Mouse (Mus musculus) neural tube, embryonic 14.5 days (tissue): ENCODE data around the gene Itgb3. TPM values are rescaled to one million over a fixed set of nuclear protein-coding genes. Genes with fewer than 3 reads are reported as not detected.

Source experiments
- ATAC-seq: fragments of 200-750 bp; cut with Nextera tagmentation; 2 replicates; pipeline ENCODE4 v1.8.0; 2017; ENCODE audit warnings: low read depth, mild to moderate bottlenecking, moderate TSS enrichment, moderate library complexity
- H3K27ac ChIP-seq: fragments of 300-500 bp; sonication (generic); 2 replicates; pipeline ENCODE4 v1.5.1; 2014; ENCODE audit warnings: low read depth, mild to moderate bottlenecking, control low read depth, low read length, moderate library complexity, mixed read lengths
- H3K27me3 ChIP-seq: fragments of 300-500 bp; sonication (generic); 2 replicates; pipeline ENCODE4 v1.6.1; 2014; ENCODE audit warnings: low read length; ENCODE audit not compliant: control insufficient read depth, insufficient read depth
- H3K36me3 ChIP-seq: fragments of 300-500 bp; sonication (generic); 2 replicates; pipeline ENCODE4 v1.6.1; 2014; ENCODE audit warnings: low read length, mixed read lengths; ENCODE audit not compliant: control insufficient read depth, insufficient read depth
- H3K4me1 ChIP-seq: fragments of 300-500 bp; sonication (generic); 2 replicates; pipeline ENCODE4 v1.6.1; 2014; ENCODE audit warnings: low read length; ENCODE audit not compliant: control insufficient read depth, insufficient read depth
- H3K4me2 ChIP-seq: fragments of 300-500 bp; sonication (generic); 2 replicates; pipeline ENCODE4 v1.6.1; 2014; ENCODE audit warnings: mild to moderate bottlenecking, low read depth, low read length, control low read depth
- H3K4me3 ChIP-seq: fragments of 300-500 bp; sonication (generic); 2 replicates; pipeline ENCODE4 v1.5.1; 2014; ENCODE audit warnings: low read depth, low read length, control low read depth, mixed read lengths
- H3K9ac ChIP-seq: fragments of 300-500 bp; sonication (generic); replicated peaks from 2 replicates; pipeline ENCODE4 v1.6.1; 2014; ENCODE audit warnings: low read depth, mild to moderate bottlenecking, control low read depth, low read length, mixed read lengths
- H3K9me3 ChIP-seq: fragments of 300-500 bp; sonication (generic); 2 replicates; pipeline ENCODE4 v1.6.1; 2016; ENCODE audit warnings: low read length; ENCODE audit not compliant: control insufficient read depth
- WGBS: fragments of 180-500 bp; shearing (Covaris S2); extraction: QIAGEN DNeasy Blood & Tissue Kit; methylation state at CpG from one replicate; pipeline ENCODE4 v1.1.7; 2014; 5-methylcytosine and 5-hydroxymethylcytosine counted together
- polyA plus RNA-seq: library from polyadenylated mRNA; unstranded; fragments of >200 nt; fragmentation: Nextera tagmentation; extraction: Ambion mirVana; gene quantifications from 2 replicates; pipeline ENCODE4 v1.2.1, GENCODE M21; 2014

Gene Itgb3
- polyA plus RNA-seq, 1 experiment from 2014 or later = 0.40 TPM

GRCm38 (mm10) chr11:104590148-104590547 lies 17.7 kb upstream of the Itgb3 start:
- Histone ChIP-seq H3K4me2 (no peak overlapping the region), H3K4me3 (no peak overlapping the region), H3K4me1 (no peaks in the 10 kb centered on the region), H3K27ac (no peak overlapping the region), H3K27me3 (no peaks in the 10 kb centered on the region), H3K36me3 (no peaks in the 10 kb centered on the region), H3K9ac (no peak overlapping the region), H3K9me3 (no peaks in the 10 kb centered on the region)
- 4% methylated on average over 8 of the region's 8 CpGs for WGBS
- ATAC-seq = peak; percentile 86

GRCm38 (mm10) chr11:104592066-104592835 lies 15.5 kb upstream of the Itgb3 start:
- Histone ChIP-seq H3K4me3 (no peak overlapping the region), H3K4me1 (no peaks in the 10 kb centered on the region), H3K27ac (no peak overlapping the region), H3K36me3 (no peaks in the 10 kb centered on the region), H3K27me3 (no peaks in the 10 kb centered on the region), H3K9me3 (no peaks in the 10 kb centered on the region), H3K4me2 (no peak overlapping the region), H3K9ac (no peak overlapping the region)
- 79% methylated on average over 13 of the region's 13 CpGs for WGBS
- no peak for ATAC-seq

GRCm38 (mm10) chr11:104596365-104596764 lies 11.4 kb upstream of the Itgb3 start:
- Histone ChIP-seq H3K9ac (no peak overlapping the region), H3K27me3 (no peaks in the 10 kb centered on the region), H3K4me3 (no peak overlapping the region), H3K4me2 (no peak overlapping the region), H3K4me1 (no peaks in the 10 kb centered on the region), H3K27ac (no peak overlapping the region), H3K9me3 (no peaks in the 10 kb centered on the region), H3K36me3 (no peaks in the 10 kb centered on the region)
- 86% methylated on average over 10 of the region's 10 CpGs for WGBS
- ATAC-seq = no peak

GRCm38 (mm10) chr11:104599265-104599945 lies 8.4 kb upstream of the Itgb3 start:
- no peaks in the 10 kb centered on the region for H3K36me3 ChIP-seq
- H3K4me2 ChIP-seq = no peak overlapping the region
- no peak for ATAC-seq
- H3K9ac ChIP-seq = no peak overlapping the region
- H3K27ac ChIP-seq = no peak overlapping the region
- no peaks in the 10 kb centered on the region for H3K9me3 ChIP-seq
- 89% methylated on average over 13 of the region's 13 CpGs for WGBS
- no peaks in the 10 kb centered on the region for H3K4me1 ChIP-seq
- no peak overlapping the region for H3K4me3 ChIP-seq
- no peaks in the 10 kb centered on the region for H3K27me3 ChIP-seq

- Histone ChIP-seq H3K4me1 (no peaks in the 10 kb centered on the region), H3K4me2 (no peak overlapping the region), H3K36me3 (no peaks in the 10 kb centered on the region), H3K27me3 (no peaks in the 10 kb centered on the region), H3K9ac (no peak overlapping the region), H3K4me3 (no peak overlapping the region), H3K9me3 (no peaks in the 10 kb centered on the region), H3K27ac (no peak overlapping the region)
- 41% methylated on average over 4 of the region's 4 CpGs for WGBS
- ATAC-seq = no peak
Observed at GRCm38 (mm10) chr11:104600675-104601074, 7.1 kb upstream of the Itgb3 start.

GRCm38 (mm10) chr11:104604192-104604591 lies 3.6 kb upstream of the Itgb3 start:
- 45% methylated on average over 6 of the region's 6 CpGs for WGBS
- Histone ChIP-seq H3K27ac (no peak overlapping the region), H3K4me1 (0 out of 2 replicates have a peak, but pooled peaks cover 5% of the 10 kb centered on the region), H3K9me3 (no peaks in the 10 kb centered on the region), H3K4me2 (no peak overlapping the region), H3K36me3 (no peaks in the 10 kb centered on the region), H3K9ac (no peak overlapping the region), H3K4me3 (no peak overlapping the region), H3K27me3 (no peaks in the 10 kb centered on the region; the same call in 1 of the 2 replicates)
- no peak for ATAC-seq

GRCm38 (mm10) chr11:104608249-104608920 lies 585 bp downstream of the Itgb3 start:
- Histone ChIP-seq H3K9me3 (no peaks in the 10 kb centered on the region), H3K36me3 (no peaks in the 10 kb centered on the region), H3K27me3 (no peaks in the 10 kb centered on the region; the same call in 1 of the 2 replicates), H3K27ac (no peak overlapping the region), H3K4me2 (peak overlapping the region; percentile 87), H3K4me3 (peak overlapping the region; percentile 52), H3K9ac (peak overlapping the region; percentile 56), H3K4me1 (0 out of 2 replicates have a peak, but pooled peaks cover 5% of the 10 kb centered on the region)
- ATAC-seq = peak; percentile 65
- under 1% methylated on average over 23 of the region's 23 CpGs for WGBS

GRCm38 (mm10) chr11:104609033-104609684 lies 1.4 kb downstream of the Itgb3 start:
- H3K4me3 ChIP-seq = no peak overlapping the region
- H3K27me3 ChIP-seq = no peaks in the 10 kb centered on the region; the same call in 1 of the 2 replicates
- H3K4me1 ChIP-seq = 0 out of 2 replicates have a peak, but pooled peaks cover 5% of the 10 kb centered on the region
- 71% methylated on average over 6 of the region's 6 CpGs for WGBS
- H3K27ac ChIP-seq = no peak overlapping the region
- H3K9me3 ChIP-seq = no peaks in the 10 kb centered on the region
- no peak overlapping the region for H3K9ac ChIP-seq
- H3K36me3 ChIP-seq = no peaks in the 10 kb centered on the region
- no peak overlapping the region for H3K4me2 ChIP-seq
- ATAC-seq = no peak
